Comparison of ENCODE assay signal across 29 mouse cellular contexts in genomic region chr6:81608637-81609036, GRCm38 (mm10).
DNase-seq lines count a peak whose midpoint lies in the region; ATAC-seq and TF ChIP-seq lines count a peak whose summit lies in the region.
"Had no signal": no experiment of that assay in that cellular context is flagged by ENCODE, and none has a peak within 500 bp of the region (broad histone marks: within the 10 kb centered on the region; RNA-seq: fewer than 3 reads in every experiment).

No protein-coding gene starts in this region.

- peak; percentile 70 for DNase-seq in heart, adult 11 months
- DNase-seq in heart, postnatal 4 days: no peak
- DNase-seq in lung, adult 2 months: peak; percentile 6
- peak; percentile 18 for DNase-seq in lung, postnatal 36 days
- no peak for DNase-seq in thymus, postnatal 25 days
- DNase-seq: adrenal gland, adult 2 months; adrenal gland, postnatal 36 days; B cell, adult 2 months; cerebellum, adult 9-10 months; embryo, embryonic 11 days; gastrocnemius, postnatal 25 days; heart, adult 18-20 months; kidney, adult 18-20 months; kidney, postnatal 36 days; liver, embryonic 13.5 days; thymus, adult 2 months; thymus, postnatal 4 days had no signal

- no peak overlapping the region for H3K9ac ChIP-seq in lung, embryonic 15.5 days
- H3K9ac ChIP-seq: heart, embryonic 12.5 days; liver, embryonic 13.5 days; midbrain, embryonic 12.5 days; neural tube, embryonic 13.5 days had no signal

- H3K27me3 ChIP-seq in lung, embryonic 15.5 days: no peaks in the 10 kb centered on the region
- H3K27me3 ChIP-seq: CH12.LX; heart, embryonic 12.5 days; liver, embryonic 13.5 days; megakaryocyte, embryonic 14.5 days; midbrain, embryonic 12.5 days; neural tube, embryonic 13.5 days had no signal

- H3K36me3 ChIP-seq in lung, embryonic 15.5 days: no peaks in the 10 kb centered on the region
- H3K36me3 ChIP-seq: heart, embryonic 12.5 days; hindbrain, embryonic 10.5 days; liver, embryonic 13.5 days; midbrain, embryonic 12.5 days; neural tube, embryonic 13.5 days had no signal

- H3K4me2 ChIP-seq in lung, embryonic 15.5 days: no peak overlapping the region
- H3K4me2 ChIP-seq: heart, embryonic 12.5 days; liver, embryonic 13.5 days; midbrain, embryonic 12.5 days; neural tube, embryonic 13.5 days had no signal

- no peak for TF ChIP-seq POLR2A in lung, adult 2 months (IDR thresholded peaks at IDR 0.05; ENCODE audit: borderline replicate concordance, extremely low read depth, low read depth, low read length)

- ATAC-seq in lung, embryonic 15.5 days (ENCODE audit: borderline replicate concordance, extremely low read depth, low FRiP score, low TSS enrichment): no peak
- ATAC-seq: activated CD4-positive, CD25-positive, alpha-beta regulatory T cell, adult 4 months; hindbrain, embryonic 16.5 days had no signal

- H3K9me3 ChIP-seq in lung, embryonic 15.5 days: no peaks in the 10 kb centered on the region
- H3K9me3 ChIP-seq: heart, embryonic 12.5 days; hindbrain, embryonic 10.5 days; liver, embryonic 13.5 days; megakaryocyte, embryonic 14.5 days; midbrain, embryonic 12.5 days; neural tube, embryonic 13.5 days had no signal

- WGBS in lung, adult 2 months: 30% methylated on average over 1 of the region's 1 CpGs
- 27% methylated on average over 1 of the region's 1 CpGs for WGBS in lung, embryonic 15.5 days

- TF ChIP-seq CTCF in lung, adult 2 months (IDR thresholded peaks at IDR 0.05; ENCODE audit: insufficient read depth, low read length): no peak

- 0 out of 2 replicates have a peak overlapping the region, but pooled peaks have one; percentile 8 for H3K27ac ChIP-seq in lung, embryonic 15.5 days
- H3K27ac ChIP-seq: hindbrain, embryonic 10.5 days; layer of hippocampus, adult 2 months; liver, embryonic 13.5 days; midbrain, embryonic 12.5 days; neural tube, embryonic 13.5 days had no signal

- no peaks in the 10 kb centered on the region for H3K4me1 ChIP-seq in lung, adult 2 months (ENCODE audit: control insufficient read depth, insufficient read depth, low read length)
- 0 out of 2 replicates have a peak, but pooled peaks cover 4% of the 10 kb centered on the region for H3K4me1 ChIP-seq in lung, embryonic 15.5 days
- H3K4me1 ChIP-seq: hindbrain, embryonic 10.5 days; liver, embryonic 13.5 days; megakaryocyte, embryonic 14.5 days; midbrain, embryonic 12.5 days; neural tube, embryonic 13.5 days had no signal

- H3K4me3 ChIP-seq in lung, adult 2 months (replicated peaks; ENCODE audit: extremely low read depth, low read depth, low read length): no peak overlapping the region
- no peak overlapping the region for H3K4me3 ChIP-seq in lung, embryonic 15.5 days
- H3K4me3 ChIP-seq: erythroblast, embryonic 14.5 days; heart, embryonic 12.5 days; hindbrain, embryonic 10.5 days; layer of hippocampus, adult 2 months; liver, embryonic 13.5 days; megakaryocyte, embryonic 14.5 days; midbrain, embryonic 12.5 days; myocyte; neural tube, embryonic 13.5 days had no signal

Comparison
In these comparisons a context has a peak if more than half of its experiments do, and no peak if none do; other contexts are left out.
1. DNase-seq: peak in heart, adult 11 months (single experiment), lung, adult 2 months (single experiment) and lung, postnatal 36 days (single experiment); none in heart, postnatal 4 days (single experiment) and thymus, postnatal 25 days (single experiment).